Mouse (Mus musculus): ENCODE measurements around the gene Peg10. TPM values are rescaled to one million over a fixed set of nuclear protein-coding genes. Genes with fewer than 3 reads are reported as not detected.

The Peg10 gene
- polyA plus RNA-seq, 1 experiment, result under 0.01 TPM

DNA sequence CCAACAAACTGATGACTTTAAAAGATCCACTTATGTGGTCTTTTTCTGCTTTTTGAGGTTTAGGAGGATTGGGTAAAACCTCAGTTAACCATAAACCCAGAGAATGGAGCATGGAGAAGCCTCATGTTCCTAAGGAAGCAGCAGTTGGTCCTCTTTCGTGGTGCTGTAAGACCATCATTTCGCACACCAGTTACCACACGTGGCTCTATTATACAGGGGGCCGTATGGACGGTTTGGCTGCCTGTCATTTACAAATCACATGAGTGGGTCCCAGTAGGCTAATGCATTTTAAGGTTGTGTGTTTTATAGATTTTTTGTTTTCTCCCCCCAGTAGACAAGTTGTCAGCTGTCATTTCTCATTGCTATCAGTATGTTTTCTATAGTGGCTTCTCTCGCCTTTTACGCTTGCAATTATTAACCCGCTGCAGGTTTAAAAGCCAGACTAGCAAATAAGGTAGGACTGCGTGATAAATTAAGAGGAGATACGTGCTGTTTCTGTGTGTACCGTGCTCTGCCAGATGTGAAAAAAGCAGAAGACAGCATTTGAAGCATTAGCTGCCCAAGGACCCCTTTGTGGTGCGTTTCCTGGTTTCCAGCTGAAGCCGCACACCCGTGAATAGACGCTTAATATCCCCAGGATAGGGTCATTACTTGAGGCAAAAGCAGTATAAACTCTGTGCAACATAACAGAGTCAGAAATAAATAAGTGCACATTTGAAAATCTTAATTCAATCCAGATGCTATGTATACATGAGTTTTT is 22.9 kb upstream of the Peg10 start:
- Histone ChIP-seq H3K9me3 (ENCODE audit: control insufficient read depth, low read length) (no peaks in the 10 kb centered on the region), H3K4me1 (ENCODE audit: control insufficient read depth) (no peaks in the 10 kb centered on the region), H3K36me3 (ENCODE audit: control insufficient read depth) (no peaks in the 10 kb centered on the region), H3K27me3 (ENCODE audit: control insufficient read depth) (no peaks in the 10 kb centered on the region), H3K4me3 (replicated peaks) (no peak overlapping the region)
- no peak for TF ChIP-seq GATA1 (IDR thresholded peaks at IDR 0.05; ENCODE audit: low read length)

DNA sequence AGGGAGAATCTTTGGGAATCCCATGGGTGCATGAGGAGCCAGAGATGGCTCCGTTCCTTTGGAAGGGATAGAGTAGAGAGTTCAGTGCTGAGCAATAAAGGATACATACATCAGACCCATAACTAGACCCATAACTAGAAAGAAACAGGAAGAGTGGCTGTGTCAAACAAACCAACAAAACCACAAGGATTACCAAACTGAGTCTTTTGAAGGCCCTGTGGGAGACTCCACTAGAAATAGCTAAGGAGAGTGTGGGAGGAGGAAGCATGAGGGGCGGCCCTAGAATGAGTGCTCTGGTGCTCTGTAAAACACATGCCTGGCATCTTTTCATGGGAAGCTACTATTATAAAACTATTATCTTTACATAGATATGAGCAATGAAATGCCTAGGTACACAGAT is 18.8 kb upstream of the Peg10 start:
- Histone ChIP-seq H3K4me3 (replicated peaks) (no peak overlapping the region), H3K27me3 (ENCODE audit: control insufficient read depth) (no peaks in the 10 kb centered on the region), H3K9me3 (ENCODE audit: control insufficient read depth, low read length) (no peaks in the 10 kb centered on the region), H3K4me1 (ENCODE audit: control insufficient read depth) (no peaks in the 10 kb centered on the region), H3K36me3 (ENCODE audit: control insufficient read depth) (no peaks in the 10 kb centered on the region)
- TF ChIP-seq TAL1 (IDR thresholded peaks at IDR 0.05; ENCODE audit: low read length) (no peak), GATA1 (IDR thresholded peaks at IDR 0.05; ENCODE audit: low read length) (no peak)

DNA sequence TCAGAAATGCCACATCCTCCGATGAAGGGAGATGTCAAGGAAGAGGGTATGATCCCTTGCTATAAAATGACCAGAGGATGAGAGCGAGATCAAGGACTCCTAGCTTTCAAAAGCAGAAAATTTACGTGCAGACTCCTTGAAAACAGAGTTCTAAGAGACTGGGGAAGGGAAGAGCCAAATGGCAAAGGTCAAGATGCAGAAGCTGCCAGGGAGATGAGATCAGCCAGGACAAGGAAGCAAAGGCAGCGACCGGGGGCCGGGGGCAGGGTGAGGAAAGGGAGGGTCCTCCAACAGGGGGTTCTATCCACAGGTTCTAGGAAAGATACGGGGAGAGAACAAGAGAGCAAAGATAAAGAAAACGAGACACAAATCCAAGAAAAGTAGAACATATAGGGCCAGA is 15.4 kb upstream of the Peg10 start:
- TF ChIP-seq TAL1 (IDR thresholded peaks at IDR 0.05; ENCODE audit: low read length), result no peak
- no peak for TF ChIP-seq GATA1 (IDR thresholded peaks at IDR 0.05; ENCODE audit: low read length)
- Histone ChIP-seq H3K27me3 (ENCODE audit: control insufficient read depth) (no peaks in the 10 kb centered on the region), H3K36me3 (ENCODE audit: control insufficient read depth) (no peaks in the 10 kb centered on the region), H3K4me1 (ENCODE audit: control insufficient read depth) (no peaks in the 10 kb centered on the region), H3K9me3 (ENCODE audit: control insufficient read depth, low read length) (no peaks in the 10 kb centered on the region; the same call in 1 of the 2 replicates), H3K4me3 (replicated peaks) (no peak overlapping the region)

DNA sequence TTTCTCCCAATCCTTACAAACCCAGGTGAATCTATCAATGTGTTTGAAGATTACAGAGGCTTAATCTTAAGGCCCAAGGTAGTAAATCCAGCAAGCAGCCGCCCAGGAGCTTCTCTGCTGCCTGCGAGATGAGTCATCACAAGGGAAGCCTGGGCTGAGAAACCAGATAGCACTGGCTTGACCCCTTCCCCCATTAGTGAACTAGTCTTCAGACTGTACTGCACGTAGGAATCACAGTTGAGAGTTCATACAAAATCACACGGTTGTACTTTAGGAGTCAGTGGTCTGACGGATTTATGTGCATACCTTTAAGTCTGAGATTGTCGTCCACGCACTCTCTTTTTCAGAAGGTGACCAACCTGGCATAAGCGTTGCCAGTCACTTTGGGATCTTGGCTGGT is 13.9 kb upstream of the Peg10 start:
- no peaks in the 10 kb centered on the region; the same call in 1 of the 2 replicates for H3K9me3 ChIP-seq (ENCODE audit: control insufficient read depth, low read length)
- H3K4me1 ChIP-seq (ENCODE audit: control insufficient read depth), result no peaks in the 10 kb centered on the region
- no peak overlapping the region for H3K4me3 ChIP-seq (replicated peaks)
- H3K27me3 ChIP-seq (ENCODE audit: control insufficient read depth), result no peaks in the 10 kb centered on the region
- TF ChIP-seq GATA1 (IDR thresholded peaks at IDR 0.05; ENCODE audit: low read length) (no peak), TAL1 (IDR thresholded peaks at IDR 0.05; ENCODE audit: low read length) (no peak)
- H3K36me3 ChIP-seq (ENCODE audit: control insufficient read depth), result no peaks in the 10 kb centered on the region

DNA sequence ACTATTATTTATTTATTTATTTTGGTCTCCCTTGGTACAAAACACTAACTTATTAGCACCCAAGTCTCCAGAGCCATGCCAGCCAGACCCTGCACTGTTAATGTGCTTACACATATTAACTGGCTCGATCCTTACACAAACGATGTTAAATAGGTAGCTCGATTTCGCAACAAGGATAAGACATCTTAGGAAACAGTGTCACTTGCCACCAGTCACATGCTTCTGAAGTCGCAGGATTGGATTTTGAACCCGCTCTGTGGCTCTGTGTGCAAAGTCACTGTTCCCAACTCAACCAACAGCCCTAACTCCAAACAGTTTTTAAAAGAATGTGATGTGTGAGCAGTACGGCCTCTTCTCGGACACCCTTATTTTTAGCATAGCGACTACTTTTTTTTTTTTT is 10.7 kb upstream of the Peg10 start:
- TF ChIP-seq GATA1 (IDR thresholded peaks at IDR 0.05; ENCODE audit: low read length) (no peak), TAL1 (IDR thresholded peaks at IDR 0.05; ENCODE audit: low read length) (no peak)

DNA sequence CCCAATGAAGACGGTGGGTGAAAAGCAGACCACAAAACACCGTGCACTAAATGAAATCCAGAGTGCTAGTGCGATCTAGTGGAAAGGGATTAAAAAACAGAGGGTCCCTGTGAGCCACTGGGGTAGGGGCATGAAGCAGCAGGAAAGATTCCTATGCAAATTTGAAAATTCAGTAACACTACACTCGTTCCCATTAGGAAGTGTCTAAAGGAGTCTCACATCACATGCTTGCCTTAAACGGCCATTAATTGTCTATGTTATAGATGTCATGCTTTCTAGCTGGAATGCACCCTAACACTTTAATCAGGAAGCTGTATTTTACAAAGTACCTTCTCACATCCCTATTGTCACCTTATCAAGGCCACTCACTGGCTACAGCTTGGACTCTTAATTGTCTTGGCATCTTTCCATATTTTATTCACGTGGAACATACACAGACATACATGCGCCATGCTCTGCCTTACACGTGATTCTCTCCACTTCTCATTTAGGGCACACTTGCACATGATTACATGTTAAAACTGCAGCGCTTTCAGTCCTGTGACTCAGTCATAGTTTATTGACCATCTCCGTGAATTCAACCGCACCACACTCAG is 9.0 kb upstream of the Peg10 start:
- Histone ChIP-seq H3K27me3 (ENCODE audit: control insufficient read depth) (peaks cover 2% of the 10 kb centered on the region; the same call in 1 of the 2 replicates), H3K36me3 (ENCODE audit: control insufficient read depth) (no peaks in the 10 kb centered on the region), H3K4me3 (replicated peaks) (no peak overlapping the region), H3K9me3 (ENCODE audit: control insufficient read depth, low read length) (no peaks in the 10 kb centered on the region; the same call in 1 of the 2 replicates), H3K4me1 (ENCODE audit: control insufficient read depth) (no peaks in the 10 kb centered on the region)
- no peak for TF ChIP-seq GATA1 (IDR thresholded peaks at IDR 0.05; ENCODE audit: low read length)
- no peak for TF ChIP-seq TAL1 (IDR thresholded peaks at IDR 0.05; ENCODE audit: low read length)

More for the DNA sequence above, 10.7 kb upstream of the Peg10 start:
- Histone ChIP-seq H3K4me1 (ENCODE audit: control insufficient read depth) (no peaks in the 10 kb centered on the region), H3K9me3 (ENCODE audit: control insufficient read depth, low read length) (no peaks in the 10 kb centered on the region; the same call in 1 of the 2 replicates), H3K4me3 (replicated peaks) (no peak overlapping the region), H3K27me3 (ENCODE audit: control insufficient read depth) (peaks cover 2% of the 10 kb centered on the region; the same call in 1 of the 2 replicates), H3K36me3 (ENCODE audit: control insufficient read depth) (no peaks in the 10 kb centered on the region)

DNA sequence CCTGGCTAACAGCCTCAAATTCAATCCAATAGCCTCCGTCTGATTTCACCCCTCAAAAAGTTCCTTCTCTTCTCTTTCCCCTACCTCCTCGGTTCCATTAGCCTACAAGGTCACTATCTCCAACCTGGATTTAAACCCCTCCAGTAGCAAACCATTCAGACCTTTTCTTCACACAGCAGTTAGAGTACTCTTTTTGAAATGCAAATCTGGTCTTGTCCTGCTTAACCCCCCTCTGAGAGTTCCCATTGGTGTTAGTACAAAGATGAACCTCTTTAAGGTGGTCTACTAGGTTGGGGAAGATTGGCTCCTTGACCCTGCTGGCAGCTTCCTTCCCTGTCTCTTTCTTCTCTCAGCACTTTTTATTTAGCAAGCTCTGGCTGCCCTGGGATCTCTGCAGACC is 8.4 kb upstream of the Peg10 start:
- no peak overlapping the region for H3K4me3 ChIP-seq (replicated peaks)
- H3K36me3 ChIP-seq (ENCODE audit: control insufficient read depth), result no peaks in the 10 kb centered on the region
- H3K4me1 ChIP-seq (ENCODE audit: control insufficient read depth), result no peaks in the 10 kb centered on the region
- H3K27me3 ChIP-seq (ENCODE audit: control insufficient read depth), result peaks cover 2% of the 10 kb centered on the region; the same call in 1 of the 2 replicates
- TF ChIP-seq GATA1 (IDR thresholded peaks at IDR 0.05; ENCODE audit: low read length), result no peak
- no peaks in the 10 kb centered on the region; the same call in 1 of the 2 replicates for H3K9me3 ChIP-seq (ENCODE audit: control insufficient read depth, low read length)

DNA sequence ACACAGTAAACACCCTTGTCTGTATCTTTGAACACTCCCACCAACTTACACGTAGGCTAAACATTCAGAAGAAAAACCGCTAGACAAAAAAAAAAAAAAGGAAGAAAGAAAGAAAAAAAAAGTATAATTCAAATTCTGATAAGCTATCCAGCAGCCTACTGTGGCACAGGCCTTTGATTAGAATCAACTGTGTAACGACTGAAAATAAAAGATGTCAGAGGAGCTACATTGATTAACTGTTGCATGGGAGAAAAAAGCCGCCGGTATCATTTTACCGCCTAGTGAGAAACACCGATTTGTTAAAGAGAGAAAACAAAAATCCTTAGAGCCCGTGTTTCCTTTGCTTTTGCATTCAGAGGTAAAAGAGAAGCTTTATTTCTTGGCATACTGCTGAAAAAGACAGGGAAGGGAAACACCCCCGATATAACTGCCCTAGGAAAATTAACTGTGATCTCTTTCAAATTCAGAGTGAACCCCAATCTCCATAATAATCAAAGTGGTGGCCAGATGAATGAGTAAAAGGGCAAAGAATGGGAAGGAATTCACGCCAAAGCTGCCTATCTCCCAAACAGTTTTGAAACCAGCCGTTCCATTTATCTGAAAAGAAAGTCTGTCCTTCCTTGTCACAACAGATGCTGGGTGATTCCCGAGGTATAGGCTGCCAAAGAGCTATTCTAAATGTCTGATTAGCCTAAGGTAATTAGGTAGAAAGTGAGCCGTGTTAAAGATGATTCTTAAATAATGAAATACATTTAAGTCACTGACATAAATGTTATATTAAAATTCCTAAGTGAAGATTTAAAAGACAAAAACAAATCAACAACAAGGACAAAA is 7.4 kb upstream of the Peg10 start:
- no peaks in the 10 kb centered on the region for H3K4me1 ChIP-seq (ENCODE audit: control insufficient read depth)
- no peaks in the 10 kb centered on the region; the same call in 1 of the 2 replicates for H3K9me3 ChIP-seq (ENCODE audit: control insufficient read depth, low read length)
- H3K27me3 ChIP-seq (ENCODE audit: control insufficient read depth), result peaks cover 2% of the 10 kb centered on the region; the same call in 1 of the 2 replicates
- no peak overlapping the region for H3K4me3 ChIP-seq (replicated peaks)
- TF ChIP-seq TAL1 (IDR thresholded peaks at IDR 0.05; ENCODE audit: low read length), result no peak
- no peak for TF ChIP-seq GATA1 (IDR thresholded peaks at IDR 0.05; ENCODE audit: low read length)
- H3K36me3 ChIP-seq (ENCODE audit: control insufficient read depth), result no peaks in the 10 kb centered on the region

DNA sequence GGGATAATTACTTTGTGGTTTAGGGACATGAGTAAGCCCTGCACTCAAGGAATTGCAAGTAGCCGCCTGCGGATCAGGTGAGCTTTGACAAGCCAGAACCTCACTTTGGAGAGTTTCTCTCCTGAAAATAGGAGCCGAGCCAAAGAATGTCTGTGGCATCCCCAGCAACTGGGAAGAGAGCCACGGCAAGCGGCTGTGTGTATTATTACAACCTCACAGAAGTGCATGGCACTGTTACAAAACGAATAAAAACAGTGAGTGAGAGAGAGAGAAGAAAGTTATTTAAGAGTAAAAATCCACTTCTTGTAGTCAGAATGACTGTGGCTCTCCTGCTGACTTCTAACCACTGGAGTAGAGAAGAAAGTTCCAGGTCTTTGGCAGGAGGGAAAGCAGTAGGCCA is 6.6 kb upstream of the Peg10 start:
- Histone ChIP-seq H3K4me3 (replicated peaks) (no peak overlapping the region), H3K4me1 (ENCODE audit: control insufficient read depth) (no peaks in the 10 kb centered on the region), H3K9me3 (ENCODE audit: control insufficient read depth, low read length) (no peaks in the 10 kb centered on the region; the same call in 1 of the 2 replicates), H3K27me3 (ENCODE audit: control insufficient read depth) (peaks cover 9% of the 10 kb centered on the region), H3K36me3 (ENCODE audit: control insufficient read depth) (no peaks in the 10 kb centered on the region)
- no peak for TF ChIP-seq TAL1 (IDR thresholded peaks at IDR 0.05; ENCODE audit: low read length)
- no peak for TF ChIP-seq GATA1 (IDR thresholded peaks at IDR 0.05; ENCODE audit: low read length)
